Mouse (Mus musculus) telencephalon, adult 2 months (tissue): ENCODE results near the gene Metrn.
"Not testable (repeated sequence)": the region's sequence is repeated elsewhere in the genome, so short reads cannot be mapped to it uniquely, and the experiment has no call there.

Experiments
- DNase-seq: peaks from one replicate; pipeline ENCODE4 v3.0.0-alpha.2; 2011; ENCODE audit warnings: low read depth, low spot score

The Metrn gene

GRCm38 (mm10) chr17:25808789-25809605 is 12.1 kb upstream of the Metrn start, which contains the start of gene Fbxl16:
Fbxl16 (plus strand) TSS chr17:25809085.
- DNase-seq, result peak; percentile 92

- DNase-seq, result no peak
These were observed 11.1 kb upstream of the Metrn start for GRCm38 (mm10) chr17:25808028-25808427.

GRCm38 (mm10) chr17:25807452-25807851 is 10.5 kb upstream of the Metrn start:
- DNase-seq, result not testable (repeated sequence)

- no peak for DNase-seq
These were observed 9.6 kb upstream of the Metrn start for GRCm38 (mm10) chr17:25806507-25806906.

- peak; percentile 86 for DNase-seq
These were observed 6.0 kb upstream of the Metrn start for GRCm38 (mm10) chr17:25802825-25803517.

GRCm38 (mm10) chr17:25801029-25801428 is 4.1 kb upstream of the Metrn start:
- DNase-seq, result no peak

GRCm38 (mm10) chr17:25796211-25796771 is 645 bp downstream of the Metrn start:
- no peak for DNase-seq

- DNase-seq, result peak; percentile 58
These were observed 1.3 kb downstream of the Metrn start, which contains the start of gene AC134908.4 for GRCm38 (mm10) chr17:25795609-25796092. AC134908.4 (minus strand) TSS chr17:25795659.

GRCm38 (mm10) chr17:25794998-25795397 is 1.9 kb downstream of the Metrn start:
- DNase-seq, result no peak

- no peak for DNase-seq
These were observed 2.7 kb downstream of the Metrn start for GRCm38 (mm10) chr17:25794197-25794596.

- no peak for DNase-seq
These were observed 4.3 kb downstream of the Metrn start, which contains the start of gene Fam173a for GRCm38 (mm10) chr17:25792615-25793014. Fam173a (minus strand) TSS chr17:25792901.

GRCm38 (mm10) chr17:25791843-25792527 is 5.0 kb downstream of the Metrn start:
- DNase-seq, result peak; percentile 83

- no peak for DNase-seq
These were observed 5.6 kb downstream of the Metrn start for GRCm38 (mm10) chr17:25791320-25791842.

GRCm38 (mm10) chr17:25786781-25787504 is 10.0 kb downstream of the Metrn start:
- no peak for DNase-seq

- DNase-seq, result no peak
These were observed 10.7 kb downstream of the Metrn start, which contains the start of gene Ccdc78 for GRCm38 (mm10) chr17:25786280-25786679. Ccdc78 (plus strand) TSS chr17:25786580.

- peak; percentile 93 for DNase-seq
These were observed 11.6 kb downstream of the Metrn start, which contains the start of gene Haghl for GRCm38 (mm10) chr17:25785281-25785745. Haghl (minus strand) TSS chr17:25785673.

GRCm38 (mm10) chr17:25783861-25784574 is 12.9 kb downstream of the Metrn start:
- no peak for DNase-seq

- DNase-seq, result no peak
These were observed 13.8 kb downstream of the Metrn start for GRCm38 (mm10) chr17:25783086-25783485.

- DNase-seq, result no peak
These were observed 15.6 kb downstream of the Metrn start for GRCm38 (mm10) chr17:25781339-25781738.

- no peak for DNase-seq
These were observed 19.0 kb downstream of the Metrn start for GRCm38 (mm10) chr17:25777948-25778347.
